Mouse (Mus musculus): Measurements from ENCODE around the gene Gm49673. TPM values are rescaled to one million over a fixed set of nuclear protein-coding genes. Genes with fewer than 3 reads are reported as not detected.
"Not testable (repeated sequence)": the region's sequence is repeated elsewhere in the genome, so short reads cannot be mapped to it uniquely, and the experiment has no call there.

The Gm49673 gene
- polyA plus RNA-seq, 1 experiment from 2014 or later: not detected

GRCm38 (mm10) chr17:8091320-8091719 is 56.3 kb downstream of the Gm49673 start:
- H3K27ac ChIP-seq (replicated peaks; ENCODE audit: low read depth, low read length); H3K4me1 ChIP-seq (ENCODE audit: control insufficient read depth, insufficient read depth, low read length); DNase-seq; H3K36me3 ChIP-seq (ENCODE audit: control insufficient read depth, insufficient read depth, low read length); H3K4me3 ChIP-seq (replicated peaks; ENCODE audit: low read depth, low read length); H3K4me2 ChIP-seq (ENCODE audit: low read length); H3K9me3 ChIP-seq (ENCODE audit: control insufficient read depth, low read length); H3K27me3 ChIP-seq (ENCODE audit: control insufficient read depth, insufficient read depth, low read length); ATAC-seq (ENCODE audit: low FRiP score, low TSS enrichment); H3K9ac ChIP-seq (replicated peaks; ENCODE audit: low read length): not testable (repeated sequence)
- 90% methylated on average over 14 of the region's 14 CpGs for WGBS

GRCm38 (mm10) chr17:8069847-8070246 is 77.7 kb downstream of the Gm49673 start:
- ATAC-seq (ENCODE audit: low FRiP score, low TSS enrichment); H3K4me1 ChIP-seq (ENCODE audit: control insufficient read depth, insufficient read depth, low read length); H3K4me2 ChIP-seq (ENCODE audit: low read length); H3K9me3 ChIP-seq (ENCODE audit: control insufficient read depth, low read length); H3K4me3 ChIP-seq (replicated peaks; ENCODE audit: low read depth, low read length); H3K27me3 ChIP-seq (ENCODE audit: control insufficient read depth, insufficient read depth, low read length); H3K36me3 ChIP-seq (ENCODE audit: control insufficient read depth, insufficient read depth, low read length); H3K9ac ChIP-seq (replicated peaks; ENCODE audit: low read length); H3K27ac ChIP-seq (replicated peaks; ENCODE audit: low read depth, low read length): not testable (repeated sequence)
- peak; percentile 14 for DNase-seq
- 60% methylated on average over 1 of the region's 2 CpGs for WGBS

- not testable (repeated sequence) for H3K9me3 ChIP-seq (ENCODE audit: control insufficient read depth, low read length); H3K4me1 ChIP-seq (ENCODE audit: control insufficient read depth, insufficient read depth, low read length); H3K4me2 ChIP-seq (ENCODE audit: low read length); H3K27me3 ChIP-seq (ENCODE audit: control insufficient read depth, insufficient read depth, low read length); H3K27ac ChIP-seq (replicated peaks; ENCODE audit: low read depth, low read length); H3K4me3 ChIP-seq (replicated peaks; ENCODE audit: low read depth, low read length); H3K36me3 ChIP-seq (ENCODE audit: control insufficient read depth, insufficient read depth, low read length); ATAC-seq (ENCODE audit: low FRiP score, low TSS enrichment); H3K9ac ChIP-seq (replicated peaks; ENCODE audit: low read length)
- WGBS: 36% methylated on average over 2 of the region's 3 CpGs
- peak; percentile 3 for DNase-seq
These were observed 90.9 kb downstream of the Gm49673 start for GRCm38 (mm10) chr17:8056637-8057138.

GRCm38 (mm10) chr17:8055919-8056589 is 91.5 kb downstream of the Gm49673 start:
- 46% methylated on average over 4 of the region's 6 CpGs for WGBS

GRCm38 (mm10) chr17:8051247-8051646 is 96.3 kb downstream of the Gm49673 start:
- DNase-seq: peak; percentile 70
- not testable (repeated sequence) for H3K4me1 ChIP-seq (ENCODE audit: control insufficient read depth, insufficient read depth, low read length); H3K9ac ChIP-seq (replicated peaks; ENCODE audit: low read length); H3K27ac ChIP-seq (replicated peaks; ENCODE audit: low read depth, low read length); ATAC-seq (ENCODE audit: low FRiP score, low TSS enrichment); H3K4me3 ChIP-seq (replicated peaks; ENCODE audit: low read depth, low read length); H3K4me2 ChIP-seq (ENCODE audit: low read length); H3K27me3 ChIP-seq (ENCODE audit: control insufficient read depth, insufficient read depth, low read length); H3K36me3 ChIP-seq (ENCODE audit: control insufficient read depth, insufficient read depth, low read length); H3K9me3 ChIP-seq (ENCODE audit: control insufficient read depth, low read length)
- 35% methylated on average over 3 of the region's 3 CpGs for WGBS

More at GRCm38 (mm10) chr17:8055919-8056589, 91.5 kb downstream of the Gm49673 start:
- not testable (repeated sequence) for H3K4me1 ChIP-seq (ENCODE audit: control insufficient read depth, insufficient read depth, low read length); H3K36me3 ChIP-seq (ENCODE audit: control insufficient read depth, insufficient read depth, low read length); H3K9ac ChIP-seq (replicated peaks; ENCODE audit: low read length); DNase-seq; H3K27me3 ChIP-seq (ENCODE audit: control insufficient read depth, insufficient read depth, low read length); ATAC-seq (ENCODE audit: low FRiP score, low TSS enrichment); H3K4me3 ChIP-seq (replicated peaks; ENCODE audit: low read depth, low read length); H3K27ac ChIP-seq (replicated peaks; ENCODE audit: low read depth, low read length); H3K4me2 ChIP-seq (ENCODE audit: low read length); H3K9me3 ChIP-seq (ENCODE audit: control insufficient read depth, low read length)

GRCm38 (mm10) chr17:8050218-8050617 is 97.4 kb downstream of the Gm49673 start:
- H3K9ac ChIP-seq (replicated peaks; ENCODE audit: low read length); H3K27me3 ChIP-seq (ENCODE audit: control insufficient read depth, insufficient read depth, low read length); H3K4me2 ChIP-seq (ENCODE audit: low read length); H3K9me3 ChIP-seq (ENCODE audit: control insufficient read depth, low read length); H3K4me1 ChIP-seq (ENCODE audit: control insufficient read depth, insufficient read depth, low read length); H3K4me3 ChIP-seq (replicated peaks; ENCODE audit: low read depth, low read length); H3K36me3 ChIP-seq (ENCODE audit: control insufficient read depth, insufficient read depth, low read length); DNase-seq; ATAC-seq (ENCODE audit: low FRiP score, low TSS enrichment); H3K27ac ChIP-seq (replicated peaks; ENCODE audit: low read depth, low read length): not testable (repeated sequence)
- WGBS: 91% methylated on average over 5 of the region's 6 CpGs

GRCm38 (mm10) chr17:8046178-8046577 is 101.4 kb downstream of the Gm49673 start:
- not testable (repeated sequence) for H3K4me2 ChIP-seq (ENCODE audit: low read length); H3K36me3 ChIP-seq (ENCODE audit: control insufficient read depth, insufficient read depth, low read length); ATAC-seq (ENCODE audit: low FRiP score, low TSS enrichment); H3K9me3 ChIP-seq (ENCODE audit: control insufficient read depth, low read length); H3K4me3 ChIP-seq (replicated peaks; ENCODE audit: low read depth, low read length); H3K27me3 ChIP-seq (ENCODE audit: control insufficient read depth, insufficient read depth, low read length); H3K4me1 ChIP-seq (ENCODE audit: control insufficient read depth, insufficient read depth, low read length); H3K27ac ChIP-seq (replicated peaks; ENCODE audit: low read depth, low read length); H3K9ac ChIP-seq (replicated peaks; ENCODE audit: low read length); DNase-seq
- 0% methylated on average over 2 of the region's 5 CpGs for WGBS

- H3K27me3 ChIP-seq (ENCODE audit: control insufficient read depth, insufficient read depth, low read length); H3K27ac ChIP-seq (replicated peaks; ENCODE audit: low read depth, low read length); H3K9ac ChIP-seq (replicated peaks; ENCODE audit: low read length); H3K36me3 ChIP-seq (ENCODE audit: control insufficient read depth, insufficient read depth, low read length); H3K4me2 ChIP-seq (ENCODE audit: low read length); ATAC-seq (ENCODE audit: low FRiP score, low TSS enrichment); H3K4me3 ChIP-seq (replicated peaks; ENCODE audit: low read depth, low read length); H3K4me1 ChIP-seq (ENCODE audit: control insufficient read depth, insufficient read depth, low read length); DNase-seq; H3K9me3 ChIP-seq (ENCODE audit: control insufficient read depth, low read length): not testable (repeated sequence)
- no CpG with 5 or more reads among the region's 5 CpGs for WGBS
These were observed 106.4 kb downstream of the Gm49673 start for GRCm38 (mm10) chr17:8041197-8041596.

- no CpG with 5 or more reads among the region's 12 CpGs for WGBS
- H3K36me3 ChIP-seq (ENCODE audit: control insufficient read depth, insufficient read depth, low read length); DNase-seq; H3K9me3 ChIP-seq (ENCODE audit: control insufficient read depth, low read length); H3K27me3 ChIP-seq (ENCODE audit: control insufficient read depth, insufficient read depth, low read length); H3K4me1 ChIP-seq (ENCODE audit: control insufficient read depth, insufficient read depth, low read length); H3K4me3 ChIP-seq (replicated peaks; ENCODE audit: low read depth, low read length); ATAC-seq (ENCODE audit: low FRiP score, low TSS enrichment); H3K4me2 ChIP-seq (ENCODE audit: low read length); H3K9ac ChIP-seq (replicated peaks; ENCODE audit: low read length); H3K27ac ChIP-seq (replicated peaks; ENCODE audit: low read depth, low read length): not testable (repeated sequence)
These were observed 107.5 kb downstream of the Gm49673 start for GRCm38 (mm10) chr17:8039916-8040635.

All from midbrain, embryonic 14.5 days (tissue).